Mouse (Mus musculus) thymus, postnatal 10 days (tissue): ENCODE measurements around the gene Gpa33.
"Not testable (repeated sequence)": the region's sequence is repeated elsewhere in the genome, so short reads cannot be mapped to it uniquely, and the experiment has no call there.

Experiments
- DNase-seq, 2 experiments: peaks; one replicate each; pipeline ENCODE4 v3.0.0; 2021; ENCODE audit warnings: low spot score in 2 of 2

Gpa33 gene

DNA sequence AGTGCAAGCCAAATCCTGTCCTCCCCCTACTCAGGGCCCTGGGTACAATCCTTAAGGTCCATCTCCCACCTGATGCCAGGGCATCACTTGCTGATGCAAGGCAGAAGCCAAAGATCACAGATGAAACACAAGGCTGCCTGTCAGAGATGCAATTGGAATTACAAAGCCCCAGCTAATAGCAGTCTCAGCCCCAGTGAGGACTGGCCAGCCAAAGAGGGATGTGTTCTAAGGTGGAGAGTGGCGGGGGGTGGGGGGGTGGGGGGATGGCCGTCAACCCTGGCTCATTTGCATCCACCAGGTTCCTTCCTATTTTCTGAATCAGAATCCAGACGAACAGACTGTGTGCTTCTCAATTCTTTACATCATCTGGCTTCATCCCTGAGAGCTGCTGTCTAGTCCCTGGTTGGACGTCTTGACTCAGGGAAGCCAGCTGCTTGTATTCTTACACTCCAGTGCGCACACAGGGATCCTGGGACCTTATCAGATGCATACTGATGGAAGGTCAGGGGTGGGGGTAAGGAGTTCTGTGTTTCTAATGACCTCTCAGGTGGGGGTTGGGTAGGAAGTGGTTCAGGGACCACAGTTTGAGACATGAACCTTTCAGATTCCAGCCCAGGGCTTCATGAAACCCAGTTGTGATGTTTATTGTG, 5.2 kb downstream of the Gpa33 start:
- no peak for DNase-seq

GRCm38 (mm10) chr1:166137244-166137938, 7.4 kb downstream of the Gpa33 start:
- DNase-seq = no peak

GRCm38 (mm10) chr1:166138136-166138535, 8.1 kb downstream of the Gpa33 start:
- DNase-seq = no peak

- no peak for DNase-seq
Measured at GRCm38 (mm10) chr1:166139113-166139512, 9.1 kb downstream of the Gpa33 start.

- no peak for DNase-seq
Measured at GRCm38 (mm10) chr1:166139620-166140184, 9.7 kb downstream of the Gpa33 start.

GRCm38 (mm10) chr1:166141868-166142267, 11.8 kb downstream of the Gpa33 start:
- not testable (repeated sequence) for DNase-seq

DNA sequence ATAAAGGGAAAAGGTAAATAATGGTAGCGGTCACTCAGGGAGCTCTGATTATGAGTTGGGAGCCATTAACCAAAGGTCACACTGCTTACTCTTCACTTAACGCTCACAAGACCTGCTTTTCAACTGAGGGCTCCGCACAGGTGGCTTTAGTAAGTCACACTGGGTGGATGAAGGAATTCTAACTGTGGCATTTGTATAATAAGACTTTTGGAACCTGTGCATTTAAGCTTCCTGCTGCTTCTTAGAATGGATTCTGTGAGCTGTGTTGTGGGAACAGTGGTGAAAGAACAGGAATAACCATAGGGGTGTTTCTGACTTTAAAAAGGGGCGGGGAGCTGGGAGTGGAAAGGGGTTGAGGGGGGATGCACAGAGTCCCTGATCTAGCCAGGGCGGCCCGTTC, 12.3 kb downstream of the Gpa33 start:
- no peak for DNase-seq

DNA sequence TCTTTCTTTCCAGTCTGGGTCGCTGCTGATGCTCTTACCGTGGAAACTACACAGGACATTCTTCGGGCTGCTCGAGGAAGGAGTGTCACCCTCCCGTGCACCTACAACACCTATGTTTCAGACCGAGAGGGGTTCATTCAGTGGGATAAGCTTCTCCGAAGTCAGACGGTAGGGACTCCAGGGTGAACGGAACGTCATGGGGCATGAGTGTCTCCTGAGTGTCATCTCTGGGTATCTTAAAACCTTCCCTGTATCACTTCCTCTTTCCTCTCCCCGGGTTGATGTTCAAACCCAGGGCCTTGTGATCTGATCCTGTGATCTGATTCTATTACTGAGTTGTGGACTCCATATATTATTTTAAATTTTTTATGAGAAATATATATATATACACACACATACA, 16.6 kb downstream of the Gpa33 start:
- no peak for DNase-seq

DNA sequence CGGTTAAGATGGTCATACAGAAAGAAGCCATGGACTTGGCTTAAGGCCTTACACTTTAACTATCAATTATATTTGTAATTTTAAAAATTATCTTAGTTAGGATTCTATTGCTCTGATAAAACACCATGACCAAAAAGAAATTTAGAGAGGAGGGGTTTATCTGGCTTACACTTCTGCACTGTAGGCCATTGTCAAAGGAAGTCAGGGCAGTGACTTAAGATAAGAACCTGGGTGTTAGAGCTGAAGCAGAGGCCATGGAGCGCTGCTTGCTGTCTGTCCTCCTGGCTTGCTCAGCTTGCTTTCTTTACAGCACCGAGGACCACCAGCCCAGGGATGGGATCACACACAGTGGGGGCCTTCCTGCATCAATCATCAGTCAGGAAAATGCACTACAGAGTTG, 17.6 kb downstream of the Gpa33 start:
- no peak for DNase-seq

GRCm38 (mm10) chr1:166149441-166149840, 19.4 kb downstream of the Gpa33 start:
- no peak for DNase-seq

- DNase-seq = no peak
Measured at GRCm38 (mm10) chr1:166150035-166150434, 20.0 kb downstream of the Gpa33 start.

GRCm38 (mm10) chr1:166151341-166151740, 21.3 kb downstream of the Gpa33 start:
- no peak for DNase-seq

DNA sequence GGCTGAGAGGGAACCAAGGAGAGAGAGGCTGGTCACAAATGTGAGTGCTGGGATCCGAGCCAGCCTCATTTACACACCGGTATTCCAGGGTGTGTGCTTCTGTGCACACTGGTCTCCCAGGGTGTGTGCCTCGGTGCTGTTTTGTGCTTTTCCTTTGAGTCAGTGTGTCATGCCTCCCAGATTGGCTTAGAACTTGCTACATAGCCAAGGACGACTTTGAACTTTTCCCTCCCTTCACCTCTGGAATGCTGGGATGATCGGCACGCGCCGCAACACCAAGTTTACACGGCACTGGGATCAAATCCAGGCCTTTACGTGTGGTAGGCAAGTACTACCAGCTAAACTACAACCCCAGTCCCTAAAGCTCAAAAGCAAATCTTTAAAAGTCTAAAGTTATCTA, 22.0 kb downstream of the Gpa33 start:
- DNase-seq = no peak

- peak; percentile 86 to 97 for DNase-seq
Measured at GRCm38 (mm10) chr1:166153351-166154120, 23.5 kb downstream of the Gpa33 start.

DNA sequence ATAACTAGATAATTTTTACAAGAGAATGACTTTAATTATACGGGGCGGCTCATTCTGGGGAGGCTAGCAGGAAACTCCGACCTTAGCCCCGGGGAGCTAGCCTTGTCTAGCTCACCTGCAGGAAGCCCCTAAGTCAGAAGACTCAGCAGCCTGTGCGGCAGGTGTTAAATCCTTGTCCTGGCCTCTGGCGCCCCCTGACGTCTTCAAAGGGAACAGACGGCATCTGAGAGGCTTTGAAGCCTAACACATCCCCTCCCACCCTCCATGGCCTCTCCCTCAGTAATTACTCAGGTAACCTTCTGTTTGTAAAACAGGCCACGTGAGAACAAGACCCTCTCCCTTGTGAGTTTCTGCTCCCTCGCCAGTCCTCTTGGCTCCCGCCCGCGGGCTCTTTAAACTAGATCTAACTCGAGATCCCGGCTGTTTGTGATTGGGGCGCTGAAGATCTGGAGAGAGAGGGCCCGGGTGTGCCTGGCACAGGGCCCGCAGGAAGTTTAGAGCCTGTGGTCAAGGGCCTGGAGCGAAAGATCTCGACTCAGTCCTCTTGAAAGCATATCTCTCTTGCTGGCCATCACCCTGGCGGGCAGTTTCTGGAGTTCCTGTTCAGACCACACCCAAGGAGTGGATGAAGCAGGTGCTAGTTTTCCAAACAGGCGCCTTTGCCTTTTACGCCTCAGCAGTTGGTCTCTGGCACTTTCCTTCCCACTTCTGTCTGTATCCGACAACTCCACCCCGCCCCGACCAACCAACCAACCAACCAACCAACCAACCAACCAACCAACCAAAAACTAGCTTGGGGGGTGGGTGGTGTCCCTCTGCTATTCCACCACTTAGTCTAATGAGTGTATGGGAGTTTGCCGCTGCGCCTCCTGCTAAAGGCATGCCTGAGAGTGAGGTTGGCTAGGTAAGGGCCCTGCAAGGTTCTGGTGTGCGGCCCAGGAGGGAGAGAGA, 24.4 kb downstream of the Gpa33 start:
- peak; percentile 75 to 88 for DNase-seq

GRCm38 (mm10) chr1:166155113-166155494, 25.1 kb downstream of the Gpa33 start:
- DNase-seq = no peak

DNA sequence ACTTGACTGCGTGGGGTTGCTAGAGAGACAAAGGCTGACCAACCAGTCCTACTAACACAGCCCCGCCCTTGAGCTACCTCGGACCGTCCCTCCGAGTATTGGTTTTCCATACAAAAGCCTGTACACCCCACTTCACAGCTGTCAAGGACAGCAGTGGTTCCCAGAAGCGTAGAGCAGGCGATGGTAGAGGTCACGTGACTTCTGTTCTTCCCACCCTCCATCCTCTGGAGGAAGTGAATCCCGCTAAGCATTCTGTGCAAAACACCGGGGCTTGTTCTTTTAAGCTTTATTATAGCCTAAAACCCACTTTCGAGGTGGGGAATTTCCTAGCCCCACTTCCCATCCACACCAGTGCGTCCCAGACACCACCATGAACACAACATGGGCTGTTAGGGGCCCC, 27.7 kb downstream of the Gpa33 start:
- DNase-seq = no peak

DNA sequence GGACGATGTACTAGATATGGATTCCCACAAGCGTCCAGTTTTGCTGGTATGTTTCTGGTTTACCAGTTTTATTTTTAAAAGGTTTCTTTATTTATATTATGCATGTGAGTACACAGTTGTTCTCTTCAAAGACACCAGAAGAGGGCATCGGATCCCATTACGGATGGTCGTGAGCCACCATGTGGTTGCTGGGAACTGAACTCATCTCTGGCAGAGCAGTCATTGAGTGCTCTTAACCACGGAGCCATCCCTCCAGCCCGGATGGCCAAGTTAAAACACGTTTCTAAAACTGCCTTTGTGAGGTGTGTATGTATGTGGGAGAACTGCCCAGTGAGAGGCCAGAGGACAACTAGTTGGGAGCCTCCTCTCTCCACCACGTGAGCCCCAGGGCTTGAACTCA, 28.6 kb downstream of the Gpa33 start:
- no peak for DNase-seq

- no peak for DNase-seq
Measured at GRCm38 (mm10) chr1:166160111-166160510, 30.1 kb downstream of the Gpa33 start.

DNA sequence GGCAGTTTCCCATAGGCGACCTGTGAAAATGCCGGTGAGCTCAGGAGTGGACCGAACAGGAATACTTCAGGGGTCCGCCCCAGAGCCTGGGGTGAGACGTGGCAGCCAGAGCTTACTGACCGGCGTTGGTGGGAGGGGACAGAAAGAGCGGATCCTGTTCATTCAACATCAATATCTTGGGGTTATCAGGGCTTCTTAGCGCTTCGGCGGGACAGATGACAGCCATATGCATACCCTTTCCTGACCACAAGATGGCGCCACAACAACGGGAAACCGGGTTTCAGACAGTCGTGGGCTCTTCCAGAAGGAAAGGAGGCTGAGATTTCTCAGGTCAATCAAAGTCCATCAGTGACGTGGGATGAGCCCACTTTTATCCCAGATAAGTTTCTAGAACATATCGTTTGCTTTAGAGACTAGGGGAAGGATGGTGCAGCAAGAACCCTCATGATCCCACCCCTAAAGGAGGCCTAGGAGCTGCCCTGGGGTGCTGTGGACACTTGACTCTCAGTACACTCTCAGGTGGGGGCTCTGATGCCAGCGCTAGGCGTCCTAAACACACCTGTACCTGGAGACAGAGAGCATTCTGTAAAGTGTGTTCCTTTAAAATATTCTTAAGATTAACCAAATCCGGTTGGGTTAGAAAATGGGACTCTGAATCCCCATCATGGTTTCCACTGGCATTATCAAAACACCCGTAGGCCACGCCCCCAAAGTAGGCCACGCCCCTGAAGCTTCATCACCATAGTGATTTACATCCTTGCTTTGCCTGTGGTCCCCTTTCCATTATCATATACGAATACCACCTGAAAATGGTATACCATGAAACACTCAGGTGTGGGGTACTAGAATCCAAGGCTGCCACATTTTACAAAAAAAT, 30.8 kb downstream of the Gpa33 start:
- peak; percentile 20 to 56 for DNase-seq
